Mouse (Mus musculus) forebrain, embryonic 12.5 days (tissue): Measurements from ENCODE around the gene Rad54l. TPM values are rescaled to one million over a fixed set of nuclear protein-coding genes. Genes with fewer than 3 reads are reported as not detected.

Source experiments
- ATAC-seq: fragments of 200-750 bp; cut with Nextera tagmentation; 2 replicates; pipeline ENCODE4 v1.8.0; 2017; ENCODE audit warnings: moderate TSS enrichment; ENCODE audit not compliant: low FRiP score
- H3K27ac ChIP-seq: fragments of 300-500 bp; sonication (generic); 2 replicates; pipeline ENCODE4 v1.5.1; 2016; ENCODE audit warnings: mild to moderate bottlenecking
- H3K27me3 ChIP-seq: fragments of 300-500 bp; sonication (generic); 2 replicates; pipeline ENCODE4 v1.6.1; 2016; ENCODE audit warnings: mild to moderate bottlenecking
- H3K36me3 ChIP-seq: fragments of 300-500 bp; sonication (generic); replicated peaks from 2 replicates; pipeline ENCODE4 v1.6.1; 2016; ENCODE audit warnings: mild to moderate bottlenecking
- H3K4me1 ChIP-seq: fragments of 300-500 bp; sonication (generic); 2 replicates; pipeline ENCODE4 v1.6.1; 2016
- H3K4me2 ChIP-seq: fragments of 300-500 bp; sonication (generic); 2 replicates; pipeline ENCODE4 v1.6.1; 2016; ENCODE audit warnings: mild to moderate bottlenecking, moderate library complexity
- H3K4me3 ChIP-seq: fragments of 300-500 bp; sonication (generic); replicated peaks from 2 replicates; pipeline ENCODE4 v1.5.1; 2016; ENCODE audit warnings: mild to moderate bottlenecking
- H3K9ac ChIP-seq: fragments of 300-500 bp; sonication (generic); 2 replicates; pipeline ENCODE4 v1.6.1; 2016; ENCODE audit warnings: mild to moderate bottlenecking
- H3K9me3 ChIP-seq: fragments of 300-500 bp; sonication (generic); 2 replicates; pipeline ENCODE4 v1.6.1; 2016
- WGBS: fragments of 180-500 bp; shearing (Covaris S2); methylation state at CpG from one replicate; pipeline ENCODE4 v1.1.7; 2016; 5-methylcytosine and 5-hydroxymethylcytosine counted together
- polyA plus RNA-seq: library from polyadenylated mRNA; unstranded; fragments of >200 nt; fragmentation: Nextera tagmentation; extraction: Ambion mirVana; gene quantifications from 2 replicates; pipeline ENCODE4 v1.2.1, GENCODE M21; 2016

Rad54l gene
- 61.4 and 63.1 TPM in 2 replicates for polyA plus RNA-seq

GRCm38 (mm10) chr4:116123602-116124519 is at the start of gene Rad54l, which contains the start of gene Pomgnt1:
Rad54l (minus strand) TSS chr4:116123690.
Pomgnt1 (plus strand) TSS chr4:116123840.
- peak within 1 kb of the TSS; percentile 68 for H3K4me2 ChIP-seq
- peak; percentile 99 for ATAC-seq
- no peaks in the 10 kb centered on the region for H3K27me3 ChIP-seq
- H3K9ac ChIP-seq, result peak within 1 kb of the TSS; percentile 66
- H3K27ac ChIP-seq, result peak within 1 kb of the TSS; percentile 80
- H3K36me3 ChIP-seq, result peaks cover 14% of the 10 kb centered on the region
- peak within 1 kb of the TSS; percentile 61 for H3K4me3 ChIP-seq
- H3K9me3 ChIP-seq, result no peaks in the 10 kb centered on the region
- WGBS, result 1% methylated on average over 24 of the region's 24 CpGs
- H3K4me1 ChIP-seq, result peaks cover 26% of the 10 kb centered on the region

DNA sequence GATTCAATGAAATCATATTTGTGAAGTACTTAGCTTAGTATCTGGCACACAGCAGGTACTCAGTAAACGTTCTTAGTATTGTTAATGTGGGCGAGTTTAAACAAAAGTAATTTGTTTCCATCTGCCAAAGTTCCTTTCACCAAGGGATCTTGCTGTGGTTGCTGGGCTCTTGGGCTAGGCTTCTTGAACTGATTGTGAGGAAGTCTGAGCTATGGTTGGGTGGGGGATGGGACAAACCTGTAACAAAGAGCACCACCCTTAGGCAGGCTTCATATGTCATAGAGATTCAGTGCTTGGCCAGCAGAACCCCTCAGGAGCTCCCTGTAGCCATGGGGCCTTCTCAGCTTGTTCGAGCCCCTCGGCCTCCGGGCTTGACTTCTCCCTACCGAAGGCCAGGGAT is 49.6 kb upstream of the Rad54l start, which contains the start of the genes 1700042G07Rik and Gm49337:
Gene 1700042G07Rik, plus strand, starts transcription at position 301 of the 400 bp plus-strand sequence.
Gene Gm49337, plus strand, starts transcription at position 313 of the 400 bp plus-strand sequence.
- H3K27me3 ChIP-seq, result no peaks in the 10 kb centered on the region; the same call in 1 of the 2 replicates
- H3K9me3 ChIP-seq, result no peaks in the 10 kb centered on the region
- WGBS, result 89% methylated on average over 6 of the region's 6 CpGs
- H3K4me3 ChIP-seq, result no peak within 1 kb of the TSS
- no peak within 1 kb of the TSS for H3K9ac ChIP-seq
- H3K4me1 ChIP-seq, result peaks cover 19% of the 10 kb centered on the region
- no peak within 1 kb of the TSS for H3K4me2 ChIP-seq
- H3K27ac ChIP-seq, result no peak within 1 kb of the TSS
- ATAC-seq, result no peak
- H3K36me3 ChIP-seq, result no peaks in the 10 kb centered on the region

DNA sequence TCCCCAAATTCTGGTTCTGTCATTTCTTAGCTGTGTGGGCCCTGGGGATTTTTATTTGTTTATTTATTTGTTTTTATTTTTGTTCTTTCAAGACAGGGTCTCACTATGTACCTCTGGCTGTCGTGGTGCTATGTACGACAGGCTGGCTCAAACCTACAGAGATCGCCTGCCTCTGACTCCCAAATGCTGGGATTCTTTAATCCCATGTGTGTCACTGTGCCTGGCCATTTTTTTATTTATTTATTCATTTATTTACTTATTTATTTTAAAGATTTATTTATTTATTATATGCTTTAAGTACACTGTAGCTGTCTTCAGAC is 45.8 kb upstream of the Rad54l start:
- Histone ChIP-seq H3K36me3 (no peaks in the 10 kb centered on the region), H3K27ac (no peak overlapping the region)
- WGBS, result 73% methylated on average over 3 of the region's 3 CpGs

GRCm38 (mm10) chr4:116168617-116169352 is 45.3 kb upstream of the Rad54l start:
- no peak overlapping the region for H3K4me3 ChIP-seq
- H3K9me3 ChIP-seq, result no peaks in the 10 kb centered on the region
- no peaks in the 10 kb centered on the region for H3K36me3 ChIP-seq
- no peak overlapping the region for H3K4me2 ChIP-seq
- H3K27ac ChIP-seq, result no peak overlapping the region
- 75% methylated on average over 8 of the region's 8 CpGs for WGBS
- ATAC-seq, result peak; percentile 74
- H3K9ac ChIP-seq, result no peak overlapping the region
- H3K4me1 ChIP-seq, result no peaks in the 10 kb centered on the region
- H3K27me3 ChIP-seq, result no peaks in the 10 kb centered on the region

More for the DNA sequence above, 45.8 kb upstream of the Rad54l start:
- Histone ChIP-seq H3K27me3 (no peaks in the 10 kb centered on the region), H3K4me2 (no peak overlapping the region), H3K4me3 (no peak overlapping the region), H3K9ac (no peak overlapping the region), H3K9me3 (no peaks in the 10 kb centered on the region), H3K4me1 (no peaks in the 10 kb centered on the region; the same call in 1 of the 2 replicates)
- ATAC-seq, result peak; percentile 34; the same call in 1 of the 2 replicates

- no peaks in the 10 kb centered on the region for H3K27me3 ChIP-seq
- no peaks in the 10 kb centered on the region for H3K36me3 ChIP-seq
- no peak within 1 kb of the TSS for H3K4me2 ChIP-seq
- H3K4me1 ChIP-seq, result no peaks in the 10 kb centered on the region
- ATAC-seq, result no peak
- H3K4me3 ChIP-seq, result no peak within 1 kb of the TSS
- no peak within 1 kb of the TSS for H3K9ac ChIP-seq
- no peaks in the 10 kb centered on the region for H3K9me3 ChIP-seq
- H3K27ac ChIP-seq, result no peak within 1 kb of the TSS
- WGBS, result 32% methylated on average over 7 of the region's 7 CpGs
Measured at GRCm38 (mm10) chr4:116167404-116167803, 43.9 kb upstream of the Rad54l start, which contains the start of gene Tspan1. Tspan1 (minus strand) TSS chr4:116167601.

GRCm38 (mm10) chr4:116165708-116166407 is 42.4 kb upstream of the Rad54l start:
- WGBS, result 76% methylated on average over 8 of the region's 8 CpGs
- no peaks in the 10 kb centered on the region for H3K4me1 ChIP-seq
- H3K4me2 ChIP-seq, result no peak overlapping the region
- H3K9ac ChIP-seq, result no peak overlapping the region
- no peak overlapping the region for H3K4me3 ChIP-seq
- H3K27me3 ChIP-seq, result no peaks in the 10 kb centered on the region
- no peak overlapping the region for H3K27ac ChIP-seq
- no peak for ATAC-seq
- H3K9me3 ChIP-seq, result no peaks in the 10 kb centered on the region
- 0 out of 2 replicates have a peak, but pooled peaks cover under 1% of the 10 kb centered on the region for H3K36me3 ChIP-seq

GRCm38 (mm10) chr4:116164759-116165554 is 41.5 kb upstream of the Rad54l start:
- Histone ChIP-seq H3K4me3 (no peak overlapping the region), H3K9me3 (no peaks in the 10 kb centered on the region), H3K36me3 (0 out of 2 replicates have a peak, but pooled peaks cover 10% of the 10 kb centered on the region), H3K27ac (no peak overlapping the region), H3K9ac (no peak overlapping the region), H3K4me2 (no peak overlapping the region), H3K4me1 (no peaks in the 10 kb centered on the region), H3K27me3 (no peaks in the 10 kb centered on the region)
- 84% methylated on average over 2 of the region's 2 CpGs for WGBS
- no peak for ATAC-seq

- WGBS, result 82% methylated on average over 4 of the region's 4 CpGs
- ATAC-seq, result no peak
- no peaks in the 10 kb centered on the region for H3K27me3 ChIP-seq
- H3K27ac ChIP-seq, result no peak overlapping the region
- no peak overlapping the region for H3K4me2 ChIP-seq
- no peak overlapping the region for H3K4me3 ChIP-seq
- no peaks in the 10 kb centered on the region for H3K4me1 ChIP-seq
- H3K36me3 ChIP-seq, result peaks cover 38% of the 10 kb centered on the region
- no peak overlapping the region for H3K9ac ChIP-seq
- H3K9me3 ChIP-seq, result no peaks in the 10 kb centered on the region
Measured at GRCm38 (mm10) chr4:116162142-116162541, 38.7 kb upstream of the Rad54l start.

DNA sequence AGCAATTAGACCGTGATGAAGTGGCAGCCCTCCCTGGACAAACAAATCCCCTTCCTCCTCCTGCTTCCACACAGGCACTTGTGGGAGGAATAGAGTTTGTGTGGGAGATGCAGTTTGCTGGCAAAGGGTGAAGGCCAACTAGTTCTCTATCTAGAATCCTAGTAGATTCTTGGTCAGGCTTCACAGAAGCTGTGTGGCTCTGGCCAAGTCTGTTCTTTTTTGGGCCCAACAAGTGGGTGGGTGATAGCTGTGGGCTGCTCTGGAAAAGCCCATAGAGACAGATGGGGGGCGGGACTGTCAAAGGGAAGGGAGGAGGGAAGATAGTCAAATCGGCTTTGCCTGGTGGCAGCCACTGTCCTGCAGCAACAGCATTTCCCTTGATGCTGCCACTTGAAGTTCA is 37.3 kb upstream of the Rad54l start:
- Histone ChIP-seq H3K27me3 (no peaks in the 10 kb centered on the region), H3K36me3 (peaks cover 52% of the 10 kb centered on the region), H3K4me2 (no peak overlapping the region), H3K27ac (no peak overlapping the region), H3K4me3 (no peak overlapping the region), H3K9me3 (no peaks in the 10 kb centered on the region), H3K9ac (no peak overlapping the region), H3K4me1 (no peaks in the 10 kb centered on the region)
- no peak for ATAC-seq
- 86% methylated on average over 3 of the region's 3 CpGs for WGBS

DNA sequence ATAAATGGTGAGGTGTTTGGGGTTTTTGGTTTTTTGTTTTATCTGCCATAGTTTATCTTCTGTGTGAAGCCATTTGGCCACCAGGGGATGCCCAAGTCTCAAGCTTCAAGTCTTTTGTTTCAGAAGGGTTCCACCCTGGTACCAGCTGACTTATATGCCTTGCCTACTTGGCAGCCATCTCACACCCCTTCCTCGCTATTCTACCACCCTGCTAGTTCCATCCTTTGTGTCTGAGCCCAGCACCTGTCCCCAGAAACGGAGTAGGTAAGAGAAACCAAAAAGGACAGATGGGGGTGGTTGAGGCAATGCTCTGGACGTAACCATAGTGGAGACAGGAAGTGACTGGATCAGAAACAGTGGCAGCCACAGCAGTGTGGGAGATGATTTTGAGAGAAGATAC is 36.4 kb upstream of the Rad54l start:
- H3K36me3 ChIP-seq, result peaks cover 60% of the 10 kb centered on the region
- no peak overlapping the region for H3K27ac ChIP-seq
- H3K4me2 ChIP-seq, result no peak overlapping the region
- H3K9me3 ChIP-seq, result no peaks in the 10 kb centered on the region
- whole genome bisulfite sequencing, result 82% methylated on average over 3 of the region's 3 CpGs
- no peak overlapping the region for H3K9ac ChIP-seq
- no peak for ATAC-seq
- H3K4me1 ChIP-seq, result no peaks in the 10 kb centered on the region
- no peaks in the 10 kb centered on the region for H3K27me3 ChIP-seq
- H3K4me3 ChIP-seq, result no peak overlapping the region

DNA sequence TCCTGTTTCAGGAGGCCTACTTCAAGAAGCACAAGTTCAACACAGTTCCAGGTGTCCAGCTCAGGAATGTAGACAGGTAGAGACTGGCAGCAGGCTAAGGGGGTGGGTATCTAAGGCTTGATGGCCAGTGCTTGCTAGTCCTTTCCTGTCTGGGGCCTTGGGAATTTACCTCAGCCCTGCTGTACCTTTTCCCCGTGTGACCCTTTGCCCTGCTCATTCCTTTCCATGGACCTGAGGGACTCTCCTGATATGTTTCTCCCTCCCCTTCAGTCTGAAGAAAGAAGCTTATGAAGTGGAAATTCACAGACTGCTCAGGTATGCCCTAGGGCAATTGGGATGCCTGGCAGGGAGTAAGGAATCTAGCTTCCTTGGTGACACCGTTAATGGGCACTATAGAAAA is 34.4 kb upstream of the Rad54l start:
- H3K9me3 ChIP-seq, result no peaks in the 10 kb centered on the region
- no peak overlapping the region for H3K9ac ChIP-seq
- no peak overlapping the region for H3K27ac ChIP-seq
- no peak overlapping the region for H3K4me2 ChIP-seq
- H3K4me1 ChIP-seq, result no peaks in the 10 kb centered on the region
- H3K36me3 ChIP-seq, result peaks cover 80% of the 10 kb centered on the region
- ATAC-seq, result no peak
- no peak overlapping the region for H3K4me3 ChIP-seq
- no peaks in the 10 kb centered on the region for H3K27me3 ChIP-seq
- 93% methylated on average over 2 of the region's 2 CpGs for WGBS
